In genomic region chr7:16890944-16891343, GRCm38 (mm10) we compare ENCODE assay signal across 8 mouse cellular contexts. TPM values are rescaled to one million over a fixed set of nuclear protein-coding genes. Genes with fewer than 3 reads are reported as not detected.
DNase-seq lines count a peak whose midpoint lies in the region; ATAC-seq lines count a peak whose summit lies in the region.

No protein-coding gene starts in this region.

- DNase-seq in 3134 (ENCODE audit: extremely low read depth, insufficient read length, low spot score), result peak; percentile 73
- DNase-seq in brain, adult 2 months (ENCODE audit: low read depth, low spot score), result peak; percentile 54
- DNase-seq in gastrocnemius, postnatal 25 days, result peak; percentile 92
- DNase-seq in hindlimb bud, embryonic 11.5 days (ENCODE audit: extremely low spot score, low read depth, low spot score), result peak; percentile 85
- no peak for DNase-seq in liver, embryonic 13.5 days
- peak; percentile 74 for DNase-seq in ovary, postnatal 36 days (ENCODE audit: low spot score)
- DNase-seq in natural killer cell, adult 2 months (ENCODE audit: low spot score in 2 of 2), result no peak
- DNase-seq in left cerebral cortex, adult 11 months (ENCODE audit: low spot score), result no peak

- 6% methylated on average over 23 of the region's 23 CpGs for WGBS in liver, embryonic 13.5 days (ENCODE audit: insufficient replicate concordance)

- H3K4me1 ChIP-seq in liver, embryonic 13.5 days (replicated peaks), result peaks cover 27% of the 10 kb centered on the region

- peaks cover 6% of the 10 kb centered on the region for H3K9me3 ChIP-seq in liver, embryonic 13.5 days (replicated peaks)

- H3K4me3 ChIP-seq in liver, embryonic 13.5 days (replicated peaks), result no peak overlapping the region

- no peak overlapping the region for H3K27ac ChIP-seq in liver, embryonic 13.5 days

- H3K27me3 ChIP-seq in liver, embryonic 13.5 days, result peaks cover 92% of the 10 kb centered on the region

- no peak overlapping the region for H3K9ac ChIP-seq in liver, embryonic 13.5 days

- ATAC-seq in liver, embryonic 13.5 days (ENCODE audit: low read depth), result no peak

- peaks cover 2% of the 10 kb centered on the region; the same call in 1 of the 2 replicates for H3K36me3 ChIP-seq in liver, embryonic 13.5 days

- peak overlapping the region; percentile 66 for H3K4me2 ChIP-seq in liver, embryonic 13.5 days

RNA-seq across cellular contexts. Expression of gene Gng8, which starts 0.6 kb away (rescaled TPM):
- total RNA-seq in gastrocnemius, postnatal 25 days (2021), result not detected
- 0.67 and 0.81 TPM in 2 replicates for polyA plus RNA-seq in liver, embryonic 13.5 days (2015; fragmentation: Nextera tagmentation; extraction: Ambion mirVana)

RNA-seq across cellular contexts. Expression of gene Ptgir, which starts 15.3 kb away (rescaled TPM):
- total RNA-seq in gastrocnemius, postnatal 25 days (2021), result 1 to 10 TPM in 1 of 2 experiments, under 1 TPM in 1; 0.97 to 1.3 TPM
- polyA plus RNA-seq in liver, embryonic 13.5 days (2015; fragmentation: Nextera tagmentation; extraction: Ambion mirVana), result 1.0 and 1.5 TPM in 2 replicates

RNA-seq across cellular contexts. Expression of gene Dact3, which starts 15.8 kb away (rescaled TPM):
- total RNA-seq in gastrocnemius, postnatal 25 days (2021), result 1 to 10 TPM; 1.9 to 2.3 TPM
- polyA plus RNA-seq in liver, embryonic 13.5 days (2015; fragmentation: Nextera tagmentation; extraction: Ambion mirVana), result 0.15 and 0.17 TPM in 2 replicates

RNA-seq across cellular contexts. Expression of gene Calm3, which starts 33.0 kb away (rescaled TPM):
- total RNA-seq in gastrocnemius, postnatal 25 days (2021), result 100 to 1,000 TPM; 257 to 291 TPM
- 92.0 and 102 TPM in 2 replicates for polyA plus RNA-seq in liver, embryonic 13.5 days (2015; fragmentation: Nextera tagmentation; extraction: Ambion mirVana)

RNA-seq across cellular contexts. Expression of gene Prkd2, which starts 48.2 kb away (rescaled TPM):
- total RNA-seq in gastrocnemius, postnatal 25 days (2021), result 1 to 10 TPM; 5.0 to 5.3 TPM
- polyA plus RNA-seq in liver, embryonic 13.5 days (2015; fragmentation: Nextera tagmentation; extraction: Ambion mirVana), result 2.7 and 3.5 TPM in 2 replicates

Comparison
In these comparisons a context has a peak if more than half of its experiments do, and no peak if none do; other contexts are left out.
1. DNase-seq: peak in 3134 (single experiment), brain, adult 2 months (single experiment), gastrocnemius, postnatal 25 days (single experiment), hindlimb bud, embryonic 11.5 days (single experiment) and ovary, postnatal 36 days (single experiment); none in liver, embryonic 13.5 days (single experiment), natural killer cell, adult 2 months (0 of 2) and left cerebral cortex, adult 11 months (single experiment).